Mouse (Mus musculus): ENCODE data around the gene Cdh22. TPM values are rescaled to one million over a fixed set of nuclear protein-coding genes. Genes with fewer than 3 reads are reported as not detected.
A peak's percentile ranks its signal among the peaks of the same experiment; 100 is the strongest.

Gene Cdh22
- polyA plus RNA-seq, 1 experiment from 2014 or later: 1.3 TPM

GRCm38 (mm10) chr2:165275124-165275640, 40.5 kb upstream of the Cdh22 start:
- Histone ChIP-seq H3K27ac (replicated peaks; ENCODE audit: low read depth, low read length) (no peak overlapping the region), H3K4me1 (ENCODE audit: control insufficient read depth, insufficient read depth, low read length) (0 out of 2 replicates have a peak, but pooled peaks cover 2% of the 10 kb centered on the region)
- ATAC-seq (replicated peaks; ENCODE audit: insufficient number of reproducible peaks, low FRiP score, low TSS enrichment, low read depth): peak; percentile 71

DNA sequence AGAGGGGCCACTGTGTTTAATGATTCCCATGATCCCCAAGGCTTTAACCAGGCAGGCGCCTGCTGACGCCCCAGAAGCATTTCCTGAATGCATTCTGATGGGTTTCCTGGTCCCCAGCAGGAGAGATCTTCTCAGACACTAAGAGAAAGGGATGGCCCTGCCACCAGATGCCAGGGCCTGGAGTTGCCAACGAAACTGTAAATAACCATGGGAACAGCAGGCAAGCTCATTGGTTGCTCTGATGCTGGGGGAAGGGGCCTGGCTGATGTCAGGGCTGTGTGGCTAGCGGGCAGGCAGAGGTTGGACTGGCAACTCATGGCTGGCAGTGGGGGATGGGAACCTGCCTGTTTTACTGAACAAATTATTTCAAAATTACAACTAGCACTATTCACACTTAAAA, 38.9 kb upstream of the Cdh22 start:
- no peaks in the 10 kb centered on the region for H3K9me3 ChIP-seq (replicated peaks; ENCODE audit: control insufficient read depth, low read length)
- WGBS: 42% methylated on average over 4 of the region's 4 CpGs
- no peaks in the 10 kb centered on the region for H3K27me3 ChIP-seq (ENCODE audit: control insufficient read depth, insufficient read depth, low read length)
- H3K4me3 ChIP-seq (ENCODE audit: low read depth, low read length): no peak overlapping the region
- H3K27ac ChIP-seq (replicated peaks; ENCODE audit: low read depth, low read length): no peak overlapping the region
- no peaks in the 10 kb centered on the region; the same call in 1 of the 2 replicates for H3K36me3 ChIP-seq (replicated peaks; ENCODE audit: control insufficient read depth, insufficient read depth, low read depth, low read length)
- ATAC-seq (replicated peaks; ENCODE audit: insufficient number of reproducible peaks, low FRiP score, low TSS enrichment, low read depth) (no peak), DNase-seq (ENCODE audit: low spot score) (no peak)
- H3K4me2 ChIP-seq (ENCODE audit: low read depth, low read length): no peak overlapping the region
- no peak overlapping the region for H3K9ac ChIP-seq (replicated peaks; ENCODE audit: low read length)
- H3K4me1 ChIP-seq (ENCODE audit: control insufficient read depth, insufficient read depth, low read length): 0 out of 2 replicates have a peak, but pooled peaks cover 2% of the 10 kb centered on the region

More at GRCm38 (mm10) chr2:165275124-165275640, 40.5 kb upstream of the Cdh22 start:
- Histone ChIP-seq H3K9ac (replicated peaks; ENCODE audit: low read length) (no peak overlapping the region), H3K36me3 (replicated peaks; ENCODE audit: control insufficient read depth, insufficient read depth, low read depth, low read length) (no peaks in the 10 kb centered on the region; the same call in 1 of the 2 replicates), H3K4me3 (ENCODE audit: low read depth, low read length) (no peak overlapping the region), H3K27me3 (ENCODE audit: control insufficient read depth, insufficient read depth, low read length) (no peaks in the 10 kb centered on the region), H3K4me2 (ENCODE audit: low read depth, low read length) (no peak overlapping the region), H3K9me3 (replicated peaks; ENCODE audit: control insufficient read depth, low read length) (no peaks in the 10 kb centered on the region)
- DNase-seq (ENCODE audit: low spot score): peak; percentile 48
- WGBS: 27% methylated on average over 7 of the region's 8 CpGs

- Histone ChIP-seq H3K9me3 (replicated peaks; ENCODE audit: control insufficient read depth, low read length) (no peaks in the 10 kb centered on the region), H3K4me1 (ENCODE audit: control insufficient read depth, insufficient read depth, low read length) (0 out of 2 replicates have a peak, but pooled peaks cover 2% of the 10 kb centered on the region), H3K36me3 (replicated peaks; ENCODE audit: control insufficient read depth, insufficient read depth, low read depth, low read length) (no peaks in the 10 kb centered on the region), H3K4me3 (ENCODE audit: low read depth, low read length) (no peak overlapping the region), H3K27me3 (ENCODE audit: control insufficient read depth, insufficient read depth, low read length) (no peaks in the 10 kb centered on the region; the same call in 1 of the 2 replicates), H3K9ac (replicated peaks; ENCODE audit: low read length) (no peak overlapping the region), H3K4me2 (ENCODE audit: low read depth, low read length) (no peak overlapping the region), H3K27ac (replicated peaks; ENCODE audit: low read depth, low read length) (no peak overlapping the region)
- WGBS: 12% methylated on average over 8 of the region's 8 CpGs
- no peak for DNase-seq (ENCODE audit: low spot score)
- ATAC-seq (replicated peaks; ENCODE audit: insufficient number of reproducible peaks, low FRiP score, low TSS enrichment, low read depth): no peak
Observed at GRCm38 (mm10) chr2:165271326-165271725, 36.7 kb upstream of the Cdh22 start.

GRCm38 (mm10) chr2:165270858-165271257, 36.2 kb upstream of the Cdh22 start:
- Histone ChIP-seq H3K27ac (replicated peaks; ENCODE audit: low read depth, low read length) (no peak overlapping the region), H3K4me1 (ENCODE audit: control insufficient read depth, insufficient read depth, low read length) (0 out of 2 replicates have a peak, but pooled peaks cover 2% of the 10 kb centered on the region), H3K4me2 (ENCODE audit: low read depth, low read length) (no peak overlapping the region), H3K4me3 (ENCODE audit: low read depth, low read length) (no peak overlapping the region), H3K9ac (replicated peaks; ENCODE audit: low read length) (no peak overlapping the region), H3K27me3 (ENCODE audit: control insufficient read depth, insufficient read depth, low read length) (no peaks in the 10 kb centered on the region; the same call in 1 of the 2 replicates), H3K36me3 (replicated peaks; ENCODE audit: control insufficient read depth, insufficient read depth, low read depth, low read length) (no peaks in the 10 kb centered on the region), H3K9me3 (replicated peaks; ENCODE audit: control insufficient read depth, low read length) (no peaks in the 10 kb centered on the region)
- DNase-seq (ENCODE audit: low spot score): no peak
- ATAC-seq (replicated peaks; ENCODE audit: insufficient number of reproducible peaks, low FRiP score, low TSS enrichment, low read depth): no peak
- 52% methylated on average over 7 of the region's 7 CpGs for WGBS

GRCm38 (mm10) chr2:165266739-165267138, 32.1 kb upstream of the Cdh22 start:
- Histone ChIP-seq H3K27me3 (ENCODE audit: control insufficient read depth, insufficient read depth, low read length) (no peaks in the 10 kb centered on the region; the same call in 1 of the 2 replicates), H3K4me2 (ENCODE audit: low read depth, low read length) (no peak overlapping the region), H3K4me3 (ENCODE audit: low read depth, low read length) (no peak overlapping the region), H3K4me1 (ENCODE audit: control insufficient read depth, insufficient read depth, low read length) (no peaks in the 10 kb centered on the region), H3K9me3 (replicated peaks; ENCODE audit: control insufficient read depth, low read length) (no peaks in the 10 kb centered on the region), H3K27ac (replicated peaks; ENCODE audit: low read depth, low read length) (no peak overlapping the region), H3K9ac (replicated peaks; ENCODE audit: low read length) (no peak overlapping the region; the same call in 1 of the 2 replicates), H3K36me3 (replicated peaks; ENCODE audit: control insufficient read depth, insufficient read depth, low read depth, low read length) (no peaks in the 10 kb centered on the region)
- no peak for DNase-seq (ENCODE audit: low spot score)
- ATAC-seq (replicated peaks; ENCODE audit: insufficient number of reproducible peaks, low FRiP score, low TSS enrichment, low read depth): no peak
- WGBS: 8% methylated on average over 12 of the region's 12 CpGs

- no peak overlapping the region for H3K9ac ChIP-seq (replicated peaks; ENCODE audit: low read length)
- H3K4me1 ChIP-seq (ENCODE audit: control insufficient read depth, insufficient read depth, low read length): no peaks in the 10 kb centered on the region
- DNase-seq (ENCODE audit: low spot score): no peak
- no peak overlapping the region for H3K4me2 ChIP-seq (ENCODE audit: low read depth, low read length)
- no peaks in the 10 kb centered on the region for H3K36me3 ChIP-seq (replicated peaks; ENCODE audit: control insufficient read depth, insufficient read depth, low read depth, low read length)
- 61% methylated on average over 7 of the region's 7 CpGs for WGBS
- H3K27me3 ChIP-seq (ENCODE audit: control insufficient read depth, insufficient read depth, low read length): no peaks in the 10 kb centered on the region; the same call in 1 of the 2 replicates
- no peaks in the 10 kb centered on the region for H3K9me3 ChIP-seq (replicated peaks; ENCODE audit: control insufficient read depth, low read length)
- no peak overlapping the region for H3K27ac ChIP-seq (replicated peaks; ENCODE audit: low read depth, low read length)
- ATAC-seq (replicated peaks; ENCODE audit: insufficient number of reproducible peaks, low FRiP score, low TSS enrichment, low read depth): no peak
- no peak overlapping the region for H3K4me3 ChIP-seq (ENCODE audit: low read depth, low read length)
Observed at GRCm38 (mm10) chr2:165263861-165264260, 29.2 kb upstream of the Cdh22 start.

DNA sequence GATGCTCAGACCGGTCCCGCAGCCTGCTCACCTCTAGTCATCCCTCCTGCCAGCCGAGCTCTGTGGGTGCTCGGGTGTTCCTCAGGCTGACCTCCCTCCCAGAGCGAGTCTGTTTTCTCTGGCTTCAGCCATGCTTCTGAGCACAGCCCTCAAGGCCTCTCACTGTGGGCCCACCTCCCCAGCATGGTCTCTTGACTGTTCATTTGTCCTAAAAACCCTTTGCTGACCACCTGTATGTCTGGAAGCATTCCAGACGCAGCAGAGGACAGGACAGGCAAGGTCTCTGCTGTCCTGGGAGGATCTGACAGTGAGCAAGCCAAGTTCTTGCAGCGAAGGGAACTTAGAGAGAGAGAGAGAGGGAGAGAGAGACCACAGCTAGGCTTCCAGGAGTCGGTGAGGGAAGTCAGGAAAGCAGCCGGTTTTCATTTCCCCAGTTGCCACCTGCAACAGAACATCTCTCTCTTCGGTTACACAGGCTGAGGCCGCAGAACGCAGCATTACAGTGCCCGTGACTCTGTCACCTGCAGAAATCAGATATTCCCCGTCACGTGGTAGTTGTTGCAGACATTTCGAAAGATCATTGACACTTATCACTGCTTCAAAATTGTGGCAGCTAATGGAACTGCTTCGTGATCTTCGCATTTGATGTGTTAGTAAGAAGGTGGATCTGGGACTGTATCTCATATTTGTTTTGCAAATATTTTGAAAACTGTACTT, 27.8 kb upstream of the Cdh22 start:
- no peaks in the 10 kb centered on the region for H3K9me3 ChIP-seq (replicated peaks; ENCODE audit: control insufficient read depth, low read length)
- no peak overlapping the region for H3K9ac ChIP-seq (replicated peaks; ENCODE audit: low read length)
- H3K4me1 ChIP-seq (ENCODE audit: control insufficient read depth, insufficient read depth, low read length): no peaks in the 10 kb centered on the region
- no peak overlapping the region for H3K4me2 ChIP-seq (ENCODE audit: low read depth, low read length)
- WGBS: 61% methylated on average over 18 of the region's 18 CpGs
- DNase-seq (ENCODE audit: low spot score) (no peak), ATAC-seq (replicated peaks; ENCODE audit: insufficient number of reproducible peaks, low FRiP score, low TSS enrichment, low read depth) (no peak)
- no peak overlapping the region for H3K27ac ChIP-seq (replicated peaks; ENCODE audit: low read depth, low read length)
- H3K4me3 ChIP-seq (ENCODE audit: low read depth, low read length): no peak overlapping the region
- H3K27me3 ChIP-seq (ENCODE audit: control insufficient read depth, insufficient read depth, low read length): no peaks in the 10 kb centered on the region; the same call in 1 of the 2 replicates
- no peaks in the 10 kb centered on the region for H3K36me3 ChIP-seq (replicated peaks; ENCODE audit: control insufficient read depth, insufficient read depth, low read depth, low read length)

GRCm38 (mm10) chr2:165259859-165260258, 25.2 kb upstream of the Cdh22 start:
- H3K4me1 ChIP-seq (ENCODE audit: control insufficient read depth, insufficient read depth, low read length): no peaks in the 10 kb centered on the region
- H3K4me2 ChIP-seq (ENCODE audit: low read depth, low read length): no peak overlapping the region
- no peaks in the 10 kb centered on the region for H3K36me3 ChIP-seq (replicated peaks; ENCODE audit: control insufficient read depth, insufficient read depth, low read depth, low read length)
- no peak overlapping the region for H3K9ac ChIP-seq (replicated peaks; ENCODE audit: low read length)
- peaks cover 5% of the 10 kb centered on the region; the same call in 1 of the 2 replicates for H3K27me3 ChIP-seq (ENCODE audit: control insufficient read depth, insufficient read depth, low read length)
- 83% methylated on average over 8 of the region's 8 CpGs for WGBS
- no peak overlapping the region for H3K4me3 ChIP-seq (ENCODE audit: low read depth, low read length)
- DNase-seq (ENCODE audit: low spot score): no peak
- no peaks in the 10 kb centered on the region for H3K9me3 ChIP-seq (replicated peaks; ENCODE audit: control insufficient read depth, low read length)
- H3K27ac ChIP-seq (replicated peaks; ENCODE audit: low read depth, low read length): no peak overlapping the region
- no peak for ATAC-seq (replicated peaks; ENCODE audit: insufficient number of reproducible peaks, low FRiP score, low TSS enrichment, low read depth)
